Mouse (Mus musculus) liver, adult 2 months (tissue): ENCODE data around the gene Adam15.

Experiments
- CTCF ChIP-seq: fragments of 200-500 bp; IDR thresholded peaks from 2 replicates; pipeline ENCODE4 v1.5.1; 2011; ENCODE audit warnings: low read depth, low read length, control low read depth
- POLR2A ChIP-seq: fragments of 200-500 bp; IDR thresholded peaks from 2 replicates; pipeline ENCODE4 v1.6.1; 2011; ENCODE audit warnings: low read length, control low read depth; ENCODE audit not compliant: insufficient read depth; ENCODE audit errors: extremely low read depth

DNA sequence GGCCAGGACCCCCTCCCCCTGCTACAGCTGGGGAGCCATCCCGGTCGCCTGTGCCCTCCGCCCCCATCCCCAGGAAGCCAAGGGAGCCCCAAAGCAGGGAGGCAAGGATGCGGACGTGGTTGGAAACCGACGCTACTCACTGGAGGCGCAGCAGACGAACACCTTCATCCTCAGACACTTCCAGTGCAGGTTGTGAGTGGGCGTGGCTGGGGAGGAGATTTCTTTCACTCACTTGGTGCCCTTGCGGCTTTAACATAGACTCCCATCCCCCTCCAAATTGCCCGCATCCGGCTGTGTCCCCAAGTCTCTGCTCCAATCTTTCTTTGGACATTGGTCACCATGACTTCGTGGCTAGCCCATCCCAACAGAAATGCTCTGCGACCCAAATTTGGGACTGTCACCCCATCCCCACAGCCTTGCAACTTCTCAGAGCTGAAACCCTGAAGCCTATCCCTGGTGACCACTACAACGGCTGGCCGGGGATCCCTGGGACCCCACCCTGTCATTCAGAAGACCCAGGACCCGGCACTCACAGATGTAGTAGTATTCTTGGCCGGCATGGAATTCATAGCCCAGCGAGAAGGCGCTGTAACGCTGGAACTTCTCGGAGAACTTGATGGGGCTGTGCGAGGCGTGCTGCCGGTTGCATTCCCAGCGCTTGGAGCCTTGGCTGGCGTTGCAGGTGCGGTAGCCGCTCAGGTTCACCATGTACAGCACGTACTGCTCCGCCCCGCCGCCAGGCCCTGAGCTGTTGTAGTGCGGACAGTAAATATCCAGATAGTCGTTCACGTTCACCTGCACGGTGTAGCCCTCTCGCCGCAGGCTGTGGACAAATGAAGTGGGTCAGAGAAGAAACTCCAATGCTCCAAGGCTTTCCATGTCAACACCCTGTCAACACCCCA, 33.6 kb downstream of the Adam15 start:
- TF ChIP-seq POLR2A = no peak
- TF ChIP-seq CTCF = peak; percentile 10; the same call in 1 of the 2 replicates
